Mouse (Mus musculus): ENCODE results near the gene Ntn4.

GRCm38 (mm10) chr10:93756211-93756610, 115.7 kb downstream of the Ntn4 start:
- TF ChIP-seq POLR2A (IDR thresholded peaks at IDR 0.05; ENCODE audit: low read depth, low read length) (no peak), CTCF (IDR thresholded peaks at IDR 0.05; ENCODE audit: extremely low read depth, insufficient read depth, insufficient read length, insufficient replicate concordance) (no peak)

All from spleen, adult 2 months (tissue).